Mouse (Mus musculus) embryo, embryonic 10 days (tissue): ENCODE results near the gene Tti1.

Experiments used
- DNase-seq: peaks from one replicate; pipeline ENCODE4 v3.0.0-alpha.2; 2015; ENCODE audit warnings: low spot score

Tti1 gene

GRCm38 (mm10) chr2:157970669-157971068 is 57.6 kb downstream of the Tti1 start:
- peak; percentile 88 for DNase-seq

- DNase-seq, result no peak
Measured at GRCm38 (mm10) chr2:157970124-157970523, 58.1 kb downstream of the Tti1 start.

GRCm38 (mm10) chr2:157967856-157968255 is 60.4 kb downstream of the Tti1 start:
- DNase-seq, result no peak

- peak; percentile 57 for DNase-seq
Measured at GRCm38 (mm10) chr2:157957707-157958108, 70.5 kb downstream of the Tti1 start.

- DNase-seq, result no peak
Measured at GRCm38 (mm10) chr2:157953978-157954377, 74.3 kb downstream of the Tti1 start.

GRCm38 (mm10) chr2:157944156-157944893 is 83.9 kb downstream of the Tti1 start:
- DNase-seq, result no peak

- DNase-seq, result peak; percentile 89
Measured at GRCm38 (mm10) chr2:157943514-157944155, 84.6 kb downstream of the Tti1 start.

- peak; percentile 49 for DNase-seq
Measured at GRCm38 (mm10) chr2:157940586-157941185, 87.5 kb downstream of the Tti1 start.

- DNase-seq, result no peak
Measured at GRCm38 (mm10) chr2:157936676-157937075, 91.6 kb downstream of the Tti1 start.

- DNase-seq, result no peak
Measured at GRCm38 (mm10) chr2:157935444-157936171, 92.6 kb downstream of the Tti1 start.

GRCm38 (mm10) chr2:157932655-157933054 is 95.6 kb downstream of the Tti1 start:
- DNase-seq, result no peak
